Mouse (Mus musculus): ENCODE results near the gene Pde1c.
A peak's percentile ranks its signal among the peaks of the same experiment; 100 is the strongest.
"Not testable (repeated sequence)": the region's sequence is repeated elsewhere in the genome, so short reads cannot be mapped to it uniquely, and the experiment has no call there.

The Pde1c gene

DNA sequence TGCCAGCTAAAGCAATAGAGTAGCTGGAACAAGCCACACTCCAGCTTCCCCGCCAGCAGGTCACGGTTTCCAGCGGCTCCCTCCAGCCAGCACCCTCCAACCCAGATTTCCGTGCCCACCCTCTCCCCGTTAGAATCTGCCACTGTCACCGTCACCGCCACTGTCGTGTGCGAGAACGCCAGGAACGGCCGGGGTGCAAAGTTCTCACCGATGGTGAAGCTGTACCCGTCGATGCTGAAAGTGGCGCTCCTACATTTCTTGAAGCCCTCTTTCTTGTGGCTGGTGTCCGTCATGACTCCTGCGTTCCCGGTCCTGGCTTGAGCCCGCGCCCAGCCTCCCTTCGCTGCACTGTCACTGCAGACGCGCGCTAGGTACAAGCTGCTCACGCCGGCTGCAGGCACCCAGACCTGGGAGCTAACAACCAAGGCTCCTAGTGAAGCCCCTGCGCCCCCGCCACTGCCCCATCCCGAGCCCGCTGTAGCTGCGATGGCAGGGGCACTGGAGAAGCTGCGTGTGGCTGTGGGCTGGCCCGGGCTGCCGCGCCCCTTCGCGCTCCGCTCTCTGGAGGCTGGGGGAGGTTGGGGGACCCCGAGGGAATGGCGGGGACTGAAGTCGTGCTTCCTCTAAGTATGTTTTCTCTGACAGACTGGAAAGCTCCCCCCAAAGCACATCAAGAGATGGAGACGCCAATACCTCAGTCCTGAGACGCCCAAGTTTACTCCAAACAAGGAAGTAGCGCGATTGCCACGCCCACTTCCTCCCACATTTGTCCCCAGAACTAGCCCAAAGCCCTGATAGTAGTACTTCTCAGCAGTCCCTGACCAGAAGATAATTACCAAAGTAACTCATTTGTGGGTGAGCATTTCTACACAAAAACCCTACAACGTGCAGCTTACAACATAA lies at the start of gene Pde1c:
TSS of gene Pde1c (minus strand) at position 634 of the 903 bp plus-strand sequence.
- peak; percentile 17 for DNase-seq

DNA sequence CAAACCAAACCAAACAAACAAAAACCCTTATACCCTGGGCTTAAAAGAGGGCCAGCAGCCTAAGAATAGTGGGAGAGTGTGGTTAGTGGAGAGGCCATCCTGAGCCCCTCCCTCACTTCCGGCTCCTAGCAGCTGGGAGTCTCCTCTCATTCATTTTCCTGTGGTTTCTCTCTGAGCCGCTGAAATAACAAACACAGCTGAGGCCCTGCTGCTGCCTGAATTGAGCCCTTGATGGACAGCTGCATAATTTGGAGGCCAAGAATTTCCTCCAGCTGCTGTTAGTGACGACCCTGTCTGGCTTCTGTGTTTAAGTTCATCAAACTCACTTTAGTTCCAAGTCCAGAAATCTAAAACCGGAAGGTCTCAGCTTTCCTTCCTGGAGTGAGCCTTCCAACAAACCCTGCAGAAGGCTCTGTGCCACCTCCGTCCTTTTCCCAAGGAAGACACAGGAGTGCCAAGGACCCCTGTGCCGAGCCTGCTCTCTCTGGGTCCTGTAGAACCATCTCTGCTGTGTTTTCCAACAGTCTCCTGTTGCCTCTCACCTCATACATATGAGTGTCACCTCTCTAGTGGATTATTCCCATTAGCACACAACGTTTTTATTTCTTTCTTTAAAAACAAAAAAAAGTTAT lies 48.2 kb upstream of the Pde1c start:
- DNase-seq, result no peak

DNA sequence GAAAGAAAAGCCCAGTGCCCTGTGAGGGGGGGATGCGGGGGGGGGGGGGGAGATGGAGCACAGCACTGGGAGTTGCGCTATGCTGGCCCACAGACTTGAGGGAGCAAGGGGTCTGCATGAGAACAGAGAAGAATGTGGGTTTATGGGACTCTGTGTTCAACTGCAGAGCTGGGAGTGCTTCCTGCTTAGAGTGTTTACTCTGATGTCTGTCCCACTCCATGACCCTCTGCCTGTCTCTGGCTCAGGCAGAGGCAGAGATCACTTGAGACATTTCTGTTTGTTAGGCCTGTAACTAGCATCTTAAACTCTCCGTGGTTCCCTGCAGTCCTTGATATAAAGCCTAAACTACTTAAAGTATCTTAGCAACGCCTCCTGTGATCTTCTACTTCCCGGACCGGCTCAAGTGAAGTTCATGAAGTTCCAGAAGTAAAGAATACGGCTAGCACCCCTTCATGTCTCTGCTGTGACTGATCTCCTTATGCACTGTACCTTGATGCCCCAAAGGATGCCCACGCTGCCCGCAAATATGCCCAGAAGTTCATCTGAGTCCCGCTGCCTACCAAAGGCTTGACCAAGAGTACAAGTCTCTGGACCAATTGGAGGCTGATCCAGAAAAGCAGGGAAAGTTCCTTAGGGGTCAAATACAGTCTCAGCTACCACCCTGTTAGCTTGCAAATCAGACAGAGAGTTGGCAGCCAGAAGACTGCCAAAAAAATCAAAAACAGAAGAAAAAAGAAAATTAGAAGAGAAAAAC lies 47.5 kb upstream of the Pde1c start:
- DNase-seq, result no peak

DNA sequence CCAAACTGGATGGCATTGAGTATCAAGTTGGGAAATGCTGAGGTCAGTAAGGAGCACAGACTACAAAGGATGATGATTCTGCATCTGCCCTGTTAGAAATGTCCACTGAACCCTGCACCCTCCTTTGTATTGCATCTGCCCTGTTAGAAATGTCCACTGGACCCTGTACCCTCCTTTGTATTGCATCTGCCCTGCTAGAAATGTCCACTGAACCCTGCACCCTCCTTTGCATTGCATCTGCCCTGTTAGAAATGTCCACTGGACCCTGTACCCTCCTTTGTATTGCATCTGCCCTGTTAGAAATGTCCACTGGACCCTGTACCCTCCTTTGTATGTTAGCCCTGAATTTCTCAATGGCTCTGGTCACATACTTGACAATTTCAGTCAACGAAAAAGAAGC lies 40.6 kb upstream of the Pde1c start:
- not testable (repeated sequence) for DNase-seq

DNA sequence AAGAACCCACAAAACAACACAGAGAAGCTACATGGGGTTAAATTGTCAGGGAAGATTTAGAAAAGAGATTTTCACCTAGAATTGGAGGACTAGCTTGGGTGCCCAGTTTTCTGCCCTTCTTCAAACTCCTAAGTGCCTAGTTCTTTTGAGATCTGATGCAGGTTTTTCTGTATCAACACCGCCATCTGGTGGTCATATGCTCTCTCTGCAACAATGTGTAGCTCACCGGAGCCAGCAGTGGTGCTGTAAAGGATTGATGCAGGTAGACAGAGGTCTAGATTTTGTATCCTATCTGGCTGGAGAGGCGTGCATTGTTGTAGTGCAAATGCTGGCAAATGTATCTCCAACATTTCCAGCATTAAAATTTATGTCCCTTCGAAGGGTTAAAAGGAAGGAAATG lies 39.4 kb upstream of the Pde1c start:
- DNase-seq, result peak; percentile 72

- DNase-seq, result no peak
Observed at GRCm38 (mm10) chr6:56579568-56579967, 10.7 kb upstream of the Pde1c start.

DNA sequence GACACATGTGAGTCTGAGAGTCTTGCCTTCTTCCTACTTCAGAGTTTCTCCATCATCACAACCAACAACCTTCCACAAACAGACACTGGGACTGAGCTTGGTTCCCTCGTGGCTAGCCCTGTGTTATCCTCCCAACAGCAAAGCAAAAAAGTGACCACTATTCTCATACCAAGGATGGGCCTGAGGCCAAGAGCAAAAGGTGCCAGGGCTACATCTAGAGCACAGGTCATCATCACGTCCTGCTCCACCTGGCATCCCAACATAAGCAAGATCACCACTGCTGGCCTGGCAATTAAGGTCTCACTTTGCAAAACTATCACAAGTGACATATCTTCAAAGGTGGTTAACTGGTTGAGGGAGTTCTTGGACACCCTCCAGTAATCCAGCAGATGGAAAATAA lies 8.0 kb downstream of the Pde1c start:
- DNase-seq, result no peak

DNA sequence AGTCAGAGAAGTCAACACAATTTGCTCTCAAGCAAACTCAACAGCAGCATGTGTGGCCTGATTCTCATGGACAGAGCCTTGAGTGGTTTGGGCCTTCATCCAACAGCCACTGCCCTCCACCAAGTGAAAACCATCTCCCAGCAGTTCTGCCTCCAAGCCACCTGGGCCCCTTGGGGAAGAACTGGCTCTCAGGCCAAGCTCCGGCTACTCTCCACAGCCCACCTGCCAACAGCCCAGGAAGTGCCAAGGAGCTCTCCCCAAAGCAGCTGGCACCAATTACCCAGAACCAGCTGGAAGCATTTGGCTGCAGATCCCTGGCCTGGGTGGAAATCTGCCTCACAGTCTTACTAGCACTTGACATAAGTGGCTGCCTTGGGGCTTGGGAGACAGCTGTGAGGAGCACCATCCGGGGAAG lies 8.4 kb downstream of the Pde1c start:
- peak; percentile 30 for DNase-seq

DNA sequence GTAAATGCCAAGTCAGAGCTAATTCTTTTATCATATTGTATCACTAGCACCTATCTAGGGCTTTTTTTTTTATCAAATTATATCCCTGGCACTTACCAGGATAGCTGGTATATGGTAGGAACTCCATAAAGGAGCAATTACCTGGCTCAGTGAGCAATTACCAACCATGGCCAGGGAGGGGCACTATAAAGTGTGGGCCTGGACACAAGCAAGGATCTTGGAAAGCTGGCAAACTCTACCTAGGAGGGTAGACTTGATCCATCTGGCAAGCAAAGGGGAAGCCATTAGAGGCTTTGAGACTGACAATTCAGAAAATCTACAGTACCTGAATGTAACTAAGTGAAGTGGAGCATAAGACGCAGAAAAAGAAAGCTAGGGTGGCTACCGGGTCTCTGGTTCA lies 10.2 kb downstream of the Pde1c start:
- no peak for DNase-seq

- DNase-seq, result no peak
Observed at GRCm38 (mm10) chr6:56555848-56556247, 13.1 kb downstream of the Pde1c start.

DNA sequence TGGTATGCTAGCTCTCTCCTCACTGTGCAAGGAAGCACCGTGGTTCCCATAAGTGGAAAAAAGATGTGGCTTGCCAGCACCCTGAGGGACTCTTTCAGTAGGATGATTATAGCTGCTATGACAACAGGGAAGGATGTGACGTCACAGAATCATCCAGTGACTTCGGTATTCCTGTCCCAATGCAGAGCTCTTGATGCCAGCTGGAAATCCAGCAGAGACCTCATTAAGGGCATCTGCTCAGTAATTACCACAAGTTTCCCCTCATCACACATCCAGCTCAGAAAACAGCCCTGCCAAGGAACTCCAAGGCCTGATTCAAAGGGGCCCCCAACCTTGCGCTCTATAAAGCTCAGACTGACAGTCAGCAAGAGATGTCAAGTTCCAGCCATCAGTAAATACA lies 13.5 kb downstream of the Pde1c start:
- peak; percentile 5 for DNase-seq

- DNase-seq, result no peak
Observed at GRCm38 (mm10) chr6:56551022-56551421, 17.9 kb downstream of the Pde1c start.

GRCm38 (mm10) chr6:56540247-56540646 lies 28.7 kb downstream of the Pde1c start:
- no peak for DNase-seq

DNA sequence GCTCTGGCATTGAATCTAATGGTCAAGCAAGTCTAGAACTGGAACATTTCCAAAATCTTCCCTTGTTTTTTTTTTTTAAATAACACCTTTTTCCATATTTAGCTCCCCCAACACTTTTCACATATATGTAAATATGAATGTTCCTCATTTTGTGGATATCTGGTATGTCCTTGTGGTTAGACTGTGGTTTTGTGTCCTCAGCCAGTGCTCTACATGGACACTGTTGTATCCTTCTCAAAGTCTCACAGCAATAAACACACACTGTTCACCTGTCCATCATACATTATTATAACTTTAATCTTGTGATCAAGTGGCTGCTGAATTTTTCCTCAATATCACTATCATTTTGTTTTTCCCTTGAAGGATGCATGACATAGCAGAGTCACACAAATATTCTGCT lies 34.2 kb downstream of the Pde1c start:
- DNase-seq, result no peak

DNA sequence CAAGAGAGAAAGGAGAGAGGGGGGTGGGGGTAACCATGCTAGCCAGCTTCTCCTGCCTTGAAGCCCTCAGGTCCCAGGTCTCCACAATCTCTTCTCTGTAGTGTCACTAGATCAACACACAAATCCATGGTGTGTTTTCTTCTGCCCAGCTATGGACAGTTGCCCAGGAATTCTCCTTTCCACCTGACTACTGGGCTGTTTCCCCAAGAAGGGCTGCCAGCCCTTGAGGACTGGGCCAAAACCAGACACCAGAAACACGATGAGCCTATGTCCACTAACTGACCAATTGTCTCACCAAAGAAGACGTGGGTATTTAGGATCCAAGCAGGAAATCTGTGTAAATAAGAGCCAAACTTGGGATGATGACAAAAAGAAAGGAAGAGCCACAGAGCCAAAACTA lies 36.6 kb downstream of the Pde1c start:
- no peak for DNase-seq

DNA sequence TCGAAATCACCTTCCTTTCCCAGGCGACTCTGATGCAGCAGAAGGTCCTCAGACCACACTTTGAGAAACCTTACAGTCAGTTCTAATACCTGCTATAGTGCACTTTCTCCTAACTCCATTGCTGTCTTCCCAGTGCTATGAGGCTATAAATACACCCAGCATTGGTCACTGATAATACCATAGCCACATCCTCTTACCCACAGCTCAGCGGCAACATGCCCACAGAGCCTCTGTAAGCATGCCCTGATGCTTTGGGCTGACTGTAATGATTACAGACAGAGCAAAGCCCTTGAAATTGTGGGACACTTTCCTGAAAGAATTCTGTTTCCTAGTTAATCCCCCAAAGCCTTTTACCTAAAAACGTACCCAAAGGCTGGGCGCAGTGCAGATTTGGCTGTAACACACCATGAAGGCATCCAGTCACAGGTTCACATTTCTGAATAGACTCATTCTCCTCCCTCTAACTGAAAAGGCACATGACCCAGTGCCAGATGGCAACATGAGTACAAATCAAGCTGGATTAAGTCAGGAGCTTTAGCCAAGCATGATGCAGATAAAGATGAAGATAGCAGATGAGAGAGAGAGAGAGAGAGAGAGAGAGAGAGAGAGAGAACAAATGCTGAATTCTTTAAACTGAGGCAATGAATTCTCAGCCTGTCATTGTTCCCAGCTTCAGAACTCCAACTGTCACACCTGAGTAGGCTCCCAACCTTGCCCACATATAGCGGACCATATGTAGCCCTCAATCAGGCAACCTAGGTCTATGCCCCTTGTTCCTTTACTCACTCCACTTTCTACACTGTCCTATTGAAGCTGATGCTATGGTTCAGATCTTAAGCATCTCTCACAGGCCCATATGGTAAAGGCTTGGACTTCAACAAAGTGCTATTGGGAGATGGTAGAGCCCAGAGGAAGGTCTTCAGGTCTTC lies 44.7 kb downstream of the Pde1c start:
- no peak for DNase-seq

- DNase-seq, result no peak
Observed at GRCm38 (mm10) chr6:56489161-56489560, 79.7 kb downstream of the Pde1c start.

- no peak for DNase-seq
Observed at GRCm38 (mm10) chr6:56485078-56485477, 83.8 kb downstream of the Pde1c start.

- peak; percentile 59 for DNase-seq
Observed at GRCm38 (mm10) chr6:56480914-56481482, 87.9 kb downstream of the Pde1c start.

DNA sequence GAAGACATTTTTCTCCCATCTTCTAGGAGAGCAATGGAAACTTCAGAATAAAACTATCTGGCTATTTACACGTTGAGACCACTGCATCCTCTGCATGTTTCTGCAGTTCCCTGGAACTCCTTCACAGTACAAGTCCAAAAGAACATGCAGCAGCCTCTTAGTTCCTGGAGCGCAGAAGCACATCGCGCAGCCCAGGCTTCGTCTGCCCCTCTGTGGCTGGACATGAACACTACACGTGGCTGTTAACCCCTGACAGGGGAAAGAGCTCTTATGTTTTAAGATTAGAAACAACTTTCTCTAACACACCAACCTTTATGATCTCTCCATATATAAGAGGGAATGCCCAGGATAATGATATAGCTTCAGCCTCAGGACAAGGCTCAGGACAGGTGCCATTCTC lies 92.3 kb downstream of the Pde1c start:
- DNase-seq, result peak; percentile 8

DNA sequence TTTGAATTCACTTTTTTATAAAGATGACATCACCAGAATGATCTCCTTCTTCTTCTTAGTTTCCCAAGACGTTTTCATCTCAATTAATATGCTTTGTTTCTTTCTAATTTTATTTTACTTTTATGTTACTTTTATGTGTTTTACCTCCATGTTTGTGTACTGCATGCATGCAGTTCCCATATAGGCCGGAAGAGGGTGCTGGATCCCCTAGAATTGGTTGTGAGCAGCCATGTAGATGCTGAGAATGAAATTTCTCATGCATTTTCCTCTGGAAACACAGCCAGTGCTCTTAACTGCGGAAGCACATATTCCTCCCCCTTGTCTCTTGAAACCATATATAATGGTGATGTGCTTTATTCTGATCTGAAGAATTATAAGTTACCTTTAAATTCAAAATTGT lies 110.8 kb downstream of the Pde1c start:
- DNase-seq, result no peak

DNA sequence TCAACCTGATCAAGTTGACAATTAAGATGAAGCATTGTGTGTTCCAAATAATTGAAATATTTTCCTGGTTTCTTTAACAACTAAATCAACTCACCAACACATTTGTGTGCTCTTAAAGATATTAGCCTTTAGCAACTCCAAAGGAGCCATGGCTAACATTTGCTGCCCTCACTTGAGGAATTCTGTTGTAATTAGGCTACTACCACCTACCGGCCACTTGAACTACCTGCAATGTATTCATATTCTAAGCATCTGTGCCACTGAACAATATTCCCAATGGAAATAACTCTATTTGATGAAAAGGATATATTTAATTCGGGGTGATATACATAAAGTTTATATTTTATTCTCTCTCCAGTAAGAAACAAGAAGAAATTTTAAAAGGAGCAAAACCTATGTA lies 121.0 kb downstream of the Pde1c start:
- no peak for DNase-seq

All from right cerebral cortex, adult 18-20 months (tissue).